Mouse (Mus musculus): ENCODE data around the gene Gm49354.

DNA sequence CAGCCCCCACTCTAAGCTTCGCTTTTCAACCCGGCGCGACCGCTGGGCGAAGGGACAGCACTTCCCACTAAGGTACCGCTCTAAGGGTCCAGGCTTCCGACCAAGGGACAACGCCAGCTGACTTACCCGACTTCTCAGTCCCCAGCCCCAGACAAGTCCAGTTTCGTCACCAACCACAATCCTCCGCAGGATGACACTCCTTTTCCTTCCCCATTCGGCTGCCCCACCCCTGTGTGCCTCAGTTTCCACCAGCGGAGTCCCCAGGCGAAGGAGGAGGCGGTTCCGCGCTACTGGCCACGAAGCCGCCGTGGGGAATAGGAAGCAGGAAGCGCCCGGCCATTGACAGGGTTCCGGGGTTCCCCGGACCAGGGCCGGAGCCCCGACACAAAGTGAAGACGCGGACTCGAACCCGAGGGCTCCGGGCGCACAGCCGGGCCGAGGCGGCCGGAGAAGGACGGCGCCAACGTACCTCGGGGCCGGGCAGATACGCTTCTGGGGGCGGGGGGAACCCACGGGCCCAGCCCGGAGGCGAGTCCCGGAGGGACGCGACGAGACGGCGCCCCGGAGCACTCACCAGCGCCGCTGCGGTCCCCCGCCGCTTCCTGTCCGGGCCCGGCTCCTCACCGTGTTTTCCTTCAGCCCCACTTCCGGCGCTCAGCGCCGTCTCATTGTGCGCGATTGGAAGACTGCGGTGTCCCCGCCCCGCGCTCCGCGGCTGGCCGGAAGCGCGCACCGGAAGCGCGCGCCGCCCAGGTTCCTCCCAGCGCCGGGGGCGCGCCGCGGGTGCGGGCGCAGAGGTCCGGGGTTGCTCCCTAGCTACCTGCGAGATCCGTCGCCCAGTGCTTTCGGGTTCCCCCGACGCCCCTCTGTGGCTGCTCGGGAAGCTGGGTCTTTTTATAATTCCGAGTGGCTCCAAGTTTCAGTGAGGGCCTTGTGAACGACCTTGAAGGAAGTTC, 40.7 kb upstream of the Gm49354 start, which contains the start of gene Tut7:
- TF ChIP-seq POLR2A (IDR thresholded peaks at IDR 0.05; ENCODE audit: low read depth, low read length), result peak; percentile 85
- TF ChIP-seq CTCF (conservative IDR thresholded peaks at IDR 0.05; ENCODE audit: insufficient read depth, insufficient read length, low read depth, low read length), result no peak

Measured in kidney, adult 2 months (tissue).